Mouse (Mus musculus) layer of hippocampus, postnatal 14 days (tissue): ENCODE data around the gene Cd59b. TPM values are rescaled to one million over a fixed set of nuclear protein-coding genes. Genes with fewer than 3 reads are reported as not detected.

Experiments used
- DNase-seq, 2 experiments: peaks; one replicate each; pipeline ENCODE4 v3.0.0; 2021 to 2022; ENCODE audit warnings: low spot score in 2 of 2, mixed read lengths in 1 of 2
- long read RNA-seq, 2 experiments: library from polyadenylated mRNA; stranded (forward); transcript quantifications; one replicate each; pipeline ENCODE4 v2.0.0; 2021
- total RNA-seq, 2 experiments: library from RNA; stranded (reverse); gene quantifications; 2 replicates each; pipeline ENCODE4 v1.2.3; 2021

Cd59b gene
- total RNA-seq: under 1 TPM; 0.88 to 0.99 TPM
- long read RNA-seq, experiment 1: 0 reads
- long read RNA-seq, experiment 2: 0 reads

- DNase-seq: no peak
Observed at GRCm38 (mm10) chr2:104069704-104070185, at the start of gene Cd59b. TSS of gene Cd59b (plus strand) at chr2:104069849.

- DNase-seq: no peak
Observed at GRCm38 (mm10) chr2:104023096-104023495, 46.6 kb upstream of the Cd59b start.

DNA sequence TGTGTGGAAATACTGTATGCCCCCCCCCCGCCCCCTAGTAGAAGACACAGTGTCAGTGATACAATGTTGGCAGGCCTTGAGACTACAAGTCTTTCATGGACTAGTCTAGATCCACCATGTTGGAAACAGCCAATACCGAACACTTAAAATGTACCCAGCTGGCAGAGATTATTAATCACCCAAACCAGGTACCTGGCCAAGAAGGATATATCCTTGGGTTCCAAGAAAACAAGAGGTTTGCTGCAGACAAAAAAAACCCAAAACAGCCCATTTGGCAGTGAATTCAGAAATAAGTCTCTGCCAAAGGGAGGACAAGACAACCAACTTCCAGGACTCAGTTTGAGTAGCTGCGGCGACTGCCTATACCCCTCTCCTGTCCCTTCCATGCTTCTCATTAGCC lies 45.0 kb upstream of the Cd59b start:
- DNase-seq: no peak

GRCm38 (mm10) chr2:104027458-104028138 lies 42.1 kb upstream of the Cd59b start, which contains the start of gene Fbxo3:
TSS of gene Fbxo3 (plus strand) at chr2:104027721.
- DNase-seq: peak; percentile 60 to 76

GRCm38 (mm10) chr2:104028139-104028723 lies 41.4 kb upstream of the Cd59b start, which contains the start of gene 4931422A03Rik:
TSS of gene 4931422A03Rik (minus strand) at chr2:104028361.
- DNase-seq: no peak

DNA sequence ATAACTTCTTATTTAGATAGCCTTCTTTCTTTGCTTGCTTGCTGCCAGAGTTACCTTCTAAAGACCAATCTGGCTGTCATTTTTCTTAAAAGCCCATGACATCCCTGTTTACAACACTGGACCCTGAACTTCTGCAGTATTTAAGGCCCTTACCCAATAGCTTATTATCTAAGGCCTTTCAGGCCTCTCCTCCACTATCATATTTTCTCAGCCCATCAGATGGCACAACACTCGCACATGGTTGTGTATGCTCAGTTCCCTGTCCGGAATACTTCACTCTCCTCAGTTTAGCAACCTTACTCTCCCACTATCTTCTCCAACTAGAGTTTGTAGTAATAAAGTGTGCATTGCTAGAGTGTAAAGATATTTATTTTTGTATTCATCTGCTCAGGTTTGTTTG lies 40.6 kb upstream of the Cd59b start:
- DNase-seq: no peak

DNA sequence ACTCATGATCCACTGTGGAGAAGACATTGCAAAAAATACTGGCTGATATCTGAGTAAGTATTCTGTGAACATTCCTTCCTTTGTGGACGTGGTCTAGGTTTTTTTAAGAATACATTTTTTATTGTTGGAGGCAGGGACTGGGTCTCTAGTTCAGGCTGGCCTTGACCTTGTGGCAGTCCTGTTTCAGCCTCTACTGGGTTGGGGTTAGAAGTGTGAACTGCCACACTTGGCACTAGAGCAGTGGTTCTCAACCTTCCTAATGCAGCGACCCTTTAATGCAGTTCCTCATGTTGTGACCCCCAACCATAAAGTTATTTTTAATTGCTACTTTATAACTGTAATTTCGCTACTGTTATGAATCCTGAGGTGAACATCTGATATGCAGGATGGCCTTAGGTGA lies 39.3 kb upstream of the Cd59b start:
- no peak for DNase-seq

- no peak for DNase-seq
Observed at GRCm38 (mm10) chr2:104032056-104032455, 37.6 kb upstream of the Cd59b start.

GRCm38 (mm10) chr2:104034832-104035472 lies 34.7 kb upstream of the Cd59b start:
- peak; percentile 69 to 81 for DNase-seq

GRCm38 (mm10) chr2:104035595-104035994 lies 34.1 kb upstream of the Cd59b start:
- DNase-seq: no peak

DNA sequence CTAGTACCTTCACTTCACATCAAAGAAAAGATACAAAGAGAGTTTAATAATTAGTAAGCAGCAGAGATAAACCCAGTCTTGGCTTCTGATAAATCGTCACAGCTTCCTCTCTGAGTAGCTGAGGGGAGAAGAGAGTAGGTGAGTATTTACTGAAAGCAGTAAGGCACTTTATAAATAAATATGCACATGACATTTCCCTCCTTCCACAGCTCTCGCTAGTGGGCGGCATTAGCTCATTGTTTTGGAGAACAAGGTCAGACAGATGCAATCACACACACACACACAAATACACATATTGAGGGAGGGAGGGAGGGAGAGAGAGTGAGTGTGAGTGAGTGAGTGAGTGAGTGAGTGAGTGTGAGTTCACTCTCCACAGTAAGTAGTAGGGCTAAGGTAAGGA lies 33.3 kb upstream of the Cd59b start:
- DNase-seq: no peak

- no peak for DNase-seq
Observed at GRCm38 (mm10) chr2:104038236-104038635, 31.4 kb upstream of the Cd59b start.

GRCm38 (mm10) chr2:104041632-104042031 lies 28.0 kb upstream of the Cd59b start:
- DNase-seq: no peak

- no peak for DNase-seq
Observed at GRCm38 (mm10) chr2:104042766-104043165, 26.9 kb upstream of the Cd59b start.

GRCm38 (mm10) chr2:104043624-104044478 lies 25.8 kb upstream of the Cd59b start:
- no peak for DNase-seq

GRCm38 (mm10) chr2:104044479-104045080 lies 25.1 kb upstream of the Cd59b start:
- no peak for DNase-seq

DNA sequence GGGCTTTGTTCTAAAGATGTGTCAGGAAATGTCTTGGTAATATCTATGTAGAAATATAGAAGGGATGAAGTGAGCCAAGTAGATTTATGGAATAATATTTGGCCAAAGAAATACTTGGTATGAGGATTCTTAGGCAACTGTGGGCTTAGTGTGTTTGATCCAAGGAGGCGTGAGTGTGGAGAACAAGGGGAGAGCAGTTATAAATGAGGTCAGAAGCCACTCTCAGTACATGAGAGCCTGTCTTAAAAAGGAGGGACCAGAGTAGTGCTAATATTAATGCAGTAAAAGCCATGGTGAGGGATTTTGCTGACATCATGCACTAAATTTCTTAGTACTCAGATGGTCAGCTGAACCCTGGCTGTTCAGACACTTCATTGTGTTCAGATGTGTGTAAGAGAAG lies 11.3 kb upstream of the Cd59b start:
- DNase-seq: no peak

GRCm38 (mm10) chr2:104058954-104059353 lies 10.7 kb upstream of the Cd59b start:
- no peak for DNase-seq

- no peak for DNase-seq
Observed at GRCm38 (mm10) chr2:104059786-104060185, 9.9 kb upstream of the Cd59b start.

- no peak for DNase-seq
Observed at GRCm38 (mm10) chr2:104060996-104061395, 8.7 kb upstream of the Cd59b start.

DNA sequence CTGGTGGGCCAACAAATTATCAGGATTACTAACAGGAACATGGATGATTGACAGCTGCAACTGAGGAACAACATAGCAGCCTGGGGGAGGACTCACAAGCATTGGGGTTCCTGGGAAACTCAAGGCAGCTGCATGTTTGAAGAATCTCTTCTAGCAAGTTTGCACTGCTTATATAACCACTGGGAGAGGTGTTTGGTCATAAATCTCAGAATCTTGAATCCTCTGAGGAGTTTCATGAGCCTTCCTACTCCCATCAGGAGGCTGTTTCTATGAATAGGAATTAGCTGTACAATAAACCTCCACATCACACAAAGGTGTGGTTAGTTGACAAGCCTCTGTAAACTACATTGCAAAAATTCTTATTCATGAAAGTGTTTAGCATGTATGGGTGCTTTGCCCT lies 7.0 kb upstream of the Cd59b start:
- no peak for DNase-seq
